Mouse (Mus musculus) cerebellum, adult (tissue): Measurements from ENCODE around the gene Mettl3.

Experiments used
- ATAC-seq: cut with Nextera tagmentation; 2 replicates; pipeline ENCODE4 v1.9.2; 2017; ENCODE audit warnings: mild to moderate bottlenecking, moderate library complexity, mixed read lengths; ENCODE audit not compliant: insufficient number of reproducible peaks, low FRiP score, low TSS enrichment

The Mettl3 gene

GRCm38 (mm10) chr14:52295558-52296264 lies 9.2 kb downstream of the Mettl3 start:
- ATAC-seq: peak; percentile 52; the same call in 1 of the 2 replicates

- ATAC-seq: no peak
Measured at GRCm38 (mm10) chr14:52284191-52284590, 20.7 kb downstream of the Mettl3 start.

DNA sequence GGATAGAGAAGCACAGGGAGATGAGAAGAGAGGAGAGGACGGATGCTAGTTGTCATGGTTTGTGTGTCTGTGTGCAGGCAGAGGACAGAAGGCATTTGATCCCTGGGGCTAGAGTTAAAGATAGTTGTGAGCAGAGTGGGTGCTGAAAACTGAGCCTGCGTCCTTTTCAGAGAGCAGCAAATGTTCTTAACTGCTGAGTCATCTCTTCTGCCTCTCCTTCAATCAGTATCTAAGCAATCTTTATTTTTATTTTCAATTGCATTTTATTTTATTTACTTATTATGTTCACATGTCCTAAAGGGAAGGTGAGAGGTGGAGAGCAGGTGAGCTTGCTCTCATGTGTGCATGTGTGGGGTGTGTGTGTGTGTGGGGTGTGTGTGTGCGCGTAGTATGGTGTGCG lies 21.3 kb downstream of the Mettl3 start:
- no peak for ATAC-seq

GRCm38 (mm10) chr14:52279747-52280120 lies 25.2 kb downstream of the Mettl3 start:
- ATAC-seq: no peak

- ATAC-seq: peak; percentile 99
Measured at GRCm38 (mm10) chr14:52278932-52279746, 25.8 kb downstream of the Mettl3 start, which contains the start of the genes Tox4 and Rab2b. Gene Tox4, plus strand, starts transcription at chr14:52279146. Gene Rab2b, minus strand, starts transcription at chr14:52279545.

- ATAC-seq: no peak
Measured at GRCm38 (mm10) chr14:52277210-52277609, 27.7 kb downstream of the Mettl3 start.

DNA sequence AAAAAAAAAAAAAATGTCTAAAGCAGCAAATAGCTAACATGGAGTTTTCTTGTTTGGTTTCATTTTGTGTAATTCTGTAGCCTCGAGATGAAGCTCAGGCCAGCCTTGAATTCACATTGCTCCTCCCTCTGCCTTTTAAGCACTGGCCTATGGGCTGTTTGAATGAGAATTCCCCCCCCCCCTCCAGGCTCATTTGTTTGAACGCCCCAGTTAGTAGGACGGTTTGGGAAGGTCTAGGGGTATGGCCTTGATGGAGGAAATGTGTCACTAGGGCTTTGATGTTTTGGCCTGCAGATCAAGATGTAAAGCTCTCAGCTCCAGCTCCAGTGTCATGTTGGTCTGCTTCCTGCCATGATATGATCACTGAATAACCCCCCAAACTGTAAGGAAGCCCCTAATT lies 32.1 kb downstream of the Mettl3 start:
- no peak for ATAC-seq

DNA sequence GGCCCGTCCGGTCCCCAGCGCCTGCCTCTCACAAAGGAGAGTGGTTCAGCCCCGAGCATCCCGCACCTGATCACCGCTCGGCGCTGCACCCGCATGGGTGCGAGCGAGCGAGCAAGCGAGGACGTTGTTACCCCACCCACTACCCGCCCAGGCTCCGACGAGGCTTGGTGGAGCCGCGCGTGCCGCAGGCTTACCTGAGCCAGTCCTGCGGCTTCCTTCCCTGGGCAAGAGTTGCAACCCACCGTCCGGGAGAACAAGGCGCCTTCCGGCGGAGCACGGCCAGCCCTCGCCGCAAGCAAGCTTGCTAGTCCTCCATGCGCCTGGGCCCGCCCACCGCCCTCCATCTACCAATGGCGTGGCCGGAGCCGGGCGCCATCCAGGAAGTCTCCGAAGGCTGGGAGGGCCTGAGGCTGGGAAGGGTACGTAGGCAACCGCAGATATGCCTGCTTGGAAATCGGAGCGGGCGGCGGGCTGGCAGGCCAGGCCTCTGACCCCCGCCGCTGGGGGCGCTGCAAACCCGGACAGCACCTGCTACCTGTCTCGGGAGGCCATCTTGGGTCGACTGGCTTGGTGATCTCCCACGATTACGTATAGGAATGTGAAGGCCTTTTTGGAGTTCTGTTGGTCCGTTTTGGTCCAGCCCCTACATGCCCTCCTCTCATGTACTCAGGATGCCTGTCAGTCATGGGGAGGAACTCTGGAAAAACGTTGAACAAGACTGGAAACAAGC lies 47.3 kb downstream of the Mettl3 start, which contains the start of gene Chd8:
Gene Chd8, minus strand, starts transcription at position 297 of the 730 bp plus-strand sequence.
- peak; percentile 100 for ATAC-seq

GRCm38 (mm10) chr14:52256311-52257175 lies 48.4 kb downstream of the Mettl3 start:
- ATAC-seq: no peak

DNA sequence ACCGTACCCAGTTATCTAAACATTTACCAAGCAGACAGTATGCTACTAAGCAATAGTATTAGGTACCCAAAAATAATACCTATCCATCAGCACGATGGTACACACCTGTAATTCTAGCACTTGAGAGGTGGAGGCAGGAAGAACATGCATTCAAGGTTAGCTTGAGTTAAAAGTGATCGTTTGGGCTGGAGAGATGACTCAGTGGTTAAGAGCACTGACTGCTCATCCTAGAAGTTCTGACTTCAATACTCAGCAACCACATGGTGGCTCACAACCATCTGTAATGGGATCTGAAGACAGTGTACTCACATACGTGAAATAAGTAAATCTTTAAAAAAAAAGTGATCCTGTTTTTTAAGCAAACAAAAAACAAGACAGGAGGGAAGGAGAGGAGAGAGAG lies 58.8 kb downstream of the Mettl3 start:
- ATAC-seq: no peak
